Mouse (Mus musculus) megakaryocyte progenitor cell, adult 5-6 weeks (primary cell): ENCODE results near the gene Wdr4. TPM values are rescaled to one million over a fixed set of nuclear protein-coding genes. Genes with fewer than 3 reads are reported as not detected.
A peak's percentile ranks its signal among the peaks of the same experiment; 100 is the strongest.
"Not testable (repeated sequence)": the region's sequence is repeated elsewhere in the genome, so short reads cannot be mapped to it uniquely, and the experiment has no call there.

ENCODE experiments used
- ATAC-seq: replicated peaks from 2 replicates; pipeline ENCODE4 v1.8.0; 2016; ENCODE audit warnings: mild to moderate bottlenecking, moderate TSS enrichment, inconsistent platforms; ENCODE audit not compliant: poor library complexity
- total RNA-seq, 2 experiments: library from RNA; stranded (forward) in 1 of 2; stranded (reverse) in 1 of 2; fragments of 157-497, 149-512 nt in 1 of 2; fragments of 200-1000 nt in 1 of 2; gene quantifications; 2 replicates each; pipeline versions ENCODE4 v1.2.3 to v1.2.4; 2015 to 2017

Gene Wdr4
- 8.8 and 9.3 TPM in 2 replicates for total RNA-seq (2015)
- total RNA-seq (2017) = 20.5 and 21.9 TPM in 2 replicates

DNA sequence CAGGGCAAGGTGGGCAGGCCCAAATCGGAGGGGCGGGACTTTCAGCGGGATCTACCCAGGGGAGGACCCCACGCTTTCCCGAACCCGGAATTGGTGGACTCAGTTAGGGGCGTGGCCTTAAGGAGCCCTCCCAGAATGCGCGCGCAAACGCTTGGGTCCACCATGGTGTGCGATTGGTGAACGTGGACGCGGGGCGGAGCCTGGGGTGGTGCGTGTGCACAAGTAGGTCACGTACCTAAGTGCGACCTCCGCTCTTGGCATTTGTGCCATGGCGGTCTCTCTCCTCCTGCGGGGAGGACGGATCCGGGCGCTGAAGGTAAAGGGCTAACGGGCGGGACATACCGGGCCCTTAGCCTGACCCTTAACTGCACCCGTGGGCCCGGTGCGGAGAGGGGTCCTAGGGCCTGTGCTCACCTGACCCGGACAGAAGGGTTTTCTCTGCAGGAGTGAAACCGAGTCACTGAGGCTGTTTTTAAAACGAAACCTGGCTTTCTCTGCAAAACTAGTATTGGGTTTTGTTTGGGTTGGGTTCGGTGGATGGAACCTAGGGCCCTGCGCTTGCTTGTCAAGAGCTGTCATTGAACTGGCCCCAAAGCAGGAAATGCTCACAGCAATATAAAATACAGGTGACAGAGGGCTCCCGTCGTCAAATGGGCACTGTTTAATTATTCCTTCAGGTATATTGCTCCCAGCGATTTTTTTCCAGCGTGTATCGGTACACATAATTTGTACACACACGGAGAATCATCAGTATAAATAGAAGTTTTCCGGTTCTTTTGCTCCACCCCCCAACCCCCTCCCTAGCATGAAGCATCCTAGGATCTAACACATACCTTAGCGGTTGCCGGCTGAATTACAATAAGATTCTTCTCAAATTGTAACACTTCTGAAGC lies at the start of gene Wdr4, which contains the start of gene Ndufv3:
TSS of gene Wdr4 (minus strand) at position 35 of the 893 bp plus-strand sequence.
TSS of gene Ndufv3 (plus strand) at position 170 of the 893 bp plus-strand sequence.
- ATAC-seq = peak; percentile 97

DNA sequence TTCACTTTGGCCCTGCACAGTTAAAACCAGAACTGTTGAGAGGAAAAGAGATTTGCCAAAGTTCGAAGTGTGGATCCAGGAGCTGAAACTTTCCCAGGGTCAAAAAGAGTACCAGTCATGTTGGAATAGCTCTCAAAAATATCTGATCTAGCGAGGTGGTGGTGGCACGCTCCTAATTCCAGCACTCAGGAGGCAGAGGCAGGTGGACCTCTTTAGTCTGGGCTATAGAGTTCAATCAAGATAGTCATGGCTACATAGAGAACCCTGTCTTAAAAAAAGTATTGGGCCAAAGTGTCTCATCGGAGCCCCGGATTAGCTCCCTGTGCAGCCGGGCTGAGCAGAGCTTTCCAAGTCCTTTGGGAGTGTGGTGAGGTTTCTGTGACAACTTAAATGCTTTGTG lies 46.5 kb upstream of the Wdr4 start:
- ATAC-seq = no peak

DNA sequence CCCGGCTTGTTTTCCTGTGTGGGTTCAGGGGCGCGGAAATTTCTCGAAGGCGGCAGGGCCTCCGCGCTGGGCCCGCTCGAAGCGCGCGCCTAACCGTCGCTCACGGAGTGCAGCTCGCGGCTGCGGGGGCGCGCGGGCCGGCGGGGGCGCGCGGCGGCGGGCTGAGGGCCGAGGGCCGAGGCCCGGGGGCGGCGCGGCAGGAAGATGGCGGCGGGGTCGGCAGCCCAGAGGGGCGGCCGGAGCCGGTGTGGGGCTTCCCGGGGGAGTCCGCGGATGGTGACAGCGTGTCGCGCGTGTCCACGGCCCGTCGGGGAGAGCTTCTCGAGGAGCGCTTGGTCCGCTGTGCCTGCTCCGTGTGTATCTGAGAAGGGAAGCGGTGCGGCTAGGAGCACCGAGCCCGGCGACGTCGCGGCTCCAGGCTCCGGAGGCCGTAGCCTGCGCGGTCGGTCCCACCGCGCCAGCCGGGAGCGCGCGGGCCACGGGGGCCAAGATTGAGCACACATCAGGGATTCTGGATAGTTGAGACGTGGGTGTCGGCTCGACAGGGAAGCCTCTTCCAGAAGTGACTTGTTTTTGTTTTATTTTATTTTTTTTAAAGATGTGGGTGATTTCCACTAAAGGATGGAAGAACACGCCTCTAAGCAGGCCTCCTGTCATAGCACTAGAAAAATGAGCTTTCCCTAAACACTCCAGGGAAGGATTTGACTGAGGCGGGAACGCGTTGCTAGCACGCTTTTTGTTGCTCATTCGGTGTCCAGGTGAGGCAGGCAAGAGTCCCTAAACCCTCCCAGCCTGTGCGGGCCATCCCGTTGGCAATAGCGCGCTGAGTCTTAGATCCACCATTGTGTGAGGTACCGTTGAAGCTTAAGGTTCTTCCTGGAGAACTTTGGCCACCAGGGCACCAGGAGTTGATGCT lies 45.6 kb upstream of the Wdr4 start:
- no peak for ATAC-seq

DNA sequence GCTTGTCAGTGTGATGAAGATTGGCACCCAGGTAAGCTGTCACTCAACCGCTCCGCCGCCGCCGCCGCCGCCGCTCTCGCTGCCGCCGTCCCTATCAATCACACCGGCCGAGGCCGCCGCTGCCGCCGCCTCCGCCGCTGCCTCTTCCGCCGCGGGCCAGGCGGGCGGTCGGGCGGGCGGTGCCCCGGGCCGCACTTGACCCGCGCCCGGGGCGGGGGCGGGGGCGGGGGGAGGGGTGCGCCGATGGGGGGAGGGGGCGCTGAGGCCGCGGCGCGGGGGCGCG lies 45.0 kb upstream of the Wdr4 start:
- ATAC-seq = no peak

DNA sequence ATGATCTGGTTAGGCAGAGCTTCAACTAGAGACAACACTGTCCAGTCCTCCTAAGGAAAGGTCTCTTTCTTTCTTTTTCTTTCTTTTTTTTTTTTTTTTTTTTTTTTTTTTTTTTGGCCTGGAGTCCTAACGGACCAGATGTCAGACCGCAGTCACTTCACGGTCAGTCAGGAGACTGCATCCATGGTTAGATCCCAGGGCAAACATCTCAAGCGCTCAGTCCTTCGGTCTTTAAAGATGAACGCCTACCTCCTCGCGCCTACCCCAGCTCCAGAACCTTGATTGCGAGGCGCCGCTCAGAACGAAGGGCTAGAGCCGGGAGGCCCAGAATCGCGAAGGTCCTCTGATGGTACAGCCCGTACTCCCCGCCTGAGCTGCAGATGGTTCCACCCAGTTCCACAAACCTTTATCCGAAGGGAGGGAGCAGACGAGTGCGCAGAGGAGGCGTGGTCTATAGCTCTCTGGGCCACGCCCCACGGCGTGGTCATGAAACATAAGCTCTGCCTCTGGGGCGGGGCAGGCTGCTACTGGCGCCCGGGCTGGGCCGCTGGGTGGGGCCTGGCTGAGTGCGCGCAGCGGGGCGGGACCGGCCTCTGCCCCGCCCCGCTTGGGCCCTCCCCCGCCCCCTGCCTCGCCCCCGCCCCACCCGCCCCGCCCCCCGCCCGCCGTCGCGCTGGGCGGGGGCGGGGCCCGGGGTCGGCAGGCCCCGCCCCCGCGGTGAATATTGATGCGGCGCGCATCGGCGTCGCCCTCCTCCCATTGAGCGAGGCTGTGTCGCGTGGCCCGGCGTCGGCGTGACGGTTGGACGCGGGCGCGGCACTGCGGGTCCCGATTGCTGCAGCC lies 44.5 kb upstream of the Wdr4 start, which contains the start of gene Pknox1:
TSS of gene Pknox1 (plus strand) at position 720 of the 843 bp plus-strand sequence.
- ATAC-seq = peak; percentile 91

DNA sequence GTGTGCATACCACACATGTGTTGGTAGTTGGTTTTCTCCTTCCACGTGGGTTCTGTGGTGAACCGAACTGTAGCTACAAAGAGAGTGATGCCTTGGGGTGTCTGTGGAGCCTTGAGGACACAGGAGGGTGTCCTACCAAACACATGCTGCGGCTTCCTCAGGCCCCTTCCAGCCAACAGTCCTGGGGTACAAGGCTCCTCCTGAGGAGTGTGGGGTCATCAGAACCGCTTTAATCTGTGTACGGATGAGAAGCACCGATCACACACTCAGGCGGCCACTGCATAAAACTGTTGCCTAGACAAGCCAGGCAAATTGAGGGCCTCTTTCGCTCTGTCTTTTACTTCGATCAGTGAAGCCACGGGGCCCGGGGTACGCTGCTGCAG lies 43.8 kb upstream of the Wdr4 start:
- ATAC-seq = no peak

DNA sequence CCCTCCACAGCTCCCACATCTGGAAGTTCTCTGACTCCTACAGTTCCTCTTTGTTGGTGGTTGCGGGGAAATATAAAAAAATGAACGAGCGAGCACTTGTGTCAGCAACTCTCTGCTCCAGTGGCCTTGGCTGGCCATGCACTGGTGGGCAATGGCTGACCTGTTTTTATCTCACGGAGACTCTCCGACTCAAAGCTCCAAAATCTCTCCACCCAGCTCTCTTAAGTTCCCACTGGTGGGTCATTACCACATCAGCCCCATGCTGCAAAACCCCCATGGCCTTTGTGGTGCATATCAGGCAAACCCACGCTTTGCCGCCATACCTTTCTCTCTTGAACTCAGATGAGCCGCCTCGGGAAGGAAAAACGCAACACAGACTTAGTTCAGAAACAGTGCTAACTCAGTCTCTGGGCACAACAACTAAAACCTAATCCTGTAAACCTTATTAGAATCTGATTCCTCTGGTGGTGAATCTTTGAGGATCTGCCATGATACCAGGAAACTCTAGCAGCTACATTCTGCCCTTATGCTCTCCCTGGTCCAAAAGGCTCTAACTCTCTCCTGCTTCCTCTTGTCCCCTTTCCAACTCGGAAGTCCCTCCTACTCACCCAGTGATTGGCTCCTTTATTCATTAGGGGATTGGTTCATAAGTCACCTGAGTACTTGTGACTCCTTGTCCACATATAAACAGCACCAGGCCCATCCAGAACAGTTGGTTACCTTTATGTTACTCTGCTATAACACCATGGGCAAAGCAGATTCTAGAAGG lies 39.4 kb upstream of the Wdr4 start:
- ATAC-seq = peak; percentile 37; the same call in 1 of the 2 replicates

DNA sequence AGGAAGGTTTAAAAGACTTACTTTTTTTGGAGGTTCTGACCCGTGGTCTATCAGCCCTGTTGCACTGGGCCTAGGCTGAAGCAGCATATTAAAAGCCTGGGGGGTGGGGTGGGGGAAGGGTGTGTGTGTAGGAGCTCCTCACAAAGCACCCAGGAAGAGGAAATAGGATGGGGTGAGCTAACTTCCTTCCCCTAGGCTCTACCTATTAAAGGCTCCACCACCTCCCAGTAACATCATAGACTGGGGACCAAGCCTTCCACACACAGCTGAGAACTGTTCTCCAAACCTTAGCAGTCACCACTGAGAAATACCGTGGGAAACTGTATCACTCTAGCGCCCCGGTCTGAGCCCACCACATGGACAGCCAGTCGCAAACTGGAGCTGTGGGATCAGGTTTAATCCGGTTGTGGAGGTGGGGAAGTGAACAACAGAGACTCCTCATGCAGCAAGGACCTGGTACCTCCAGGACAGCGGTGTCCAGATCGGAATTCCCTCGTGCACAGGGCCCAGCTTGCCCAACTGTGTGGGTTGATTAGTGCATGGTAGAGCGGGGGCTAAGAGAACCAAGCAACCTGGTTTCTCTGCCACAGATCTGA lies 38.3 kb upstream of the Wdr4 start:
- no peak for ATAC-seq

DNA sequence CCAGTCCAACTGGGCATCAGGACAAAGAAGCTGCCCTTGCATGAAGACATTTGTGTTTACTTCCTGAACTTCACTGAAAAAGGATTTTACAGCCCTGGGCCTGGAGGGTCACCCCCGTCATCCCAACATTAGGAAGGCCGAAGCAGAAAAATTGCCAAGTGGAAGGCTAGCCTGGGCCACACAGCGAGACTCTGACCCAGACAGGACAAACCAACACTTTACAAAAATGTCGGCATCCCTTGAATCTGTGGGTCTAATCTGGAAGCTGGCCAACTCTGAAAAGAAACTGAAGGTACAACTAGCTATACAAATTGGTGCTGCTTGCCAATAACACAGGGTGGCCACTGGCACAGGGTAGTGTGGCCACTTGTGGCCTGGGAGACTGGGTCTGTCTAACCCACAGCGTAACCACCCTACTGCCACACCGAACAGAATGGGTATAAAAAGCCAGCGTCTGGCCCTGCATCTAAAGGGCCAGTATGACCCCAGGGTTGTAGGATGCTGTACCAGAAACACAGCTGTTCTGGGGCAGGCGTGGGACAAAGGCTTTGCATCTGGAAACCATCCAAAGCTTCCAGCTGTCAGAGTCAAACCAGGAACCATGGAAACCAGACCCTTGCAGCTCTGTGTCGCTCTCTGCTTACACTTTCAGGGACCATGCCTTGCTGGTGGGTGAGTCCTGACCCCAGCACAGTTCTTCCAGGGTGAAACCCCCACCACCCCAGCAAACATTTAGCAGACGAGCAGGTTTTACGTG lies 37.5 kb upstream of the Wdr4 start:
- no peak for ATAC-seq

DNA sequence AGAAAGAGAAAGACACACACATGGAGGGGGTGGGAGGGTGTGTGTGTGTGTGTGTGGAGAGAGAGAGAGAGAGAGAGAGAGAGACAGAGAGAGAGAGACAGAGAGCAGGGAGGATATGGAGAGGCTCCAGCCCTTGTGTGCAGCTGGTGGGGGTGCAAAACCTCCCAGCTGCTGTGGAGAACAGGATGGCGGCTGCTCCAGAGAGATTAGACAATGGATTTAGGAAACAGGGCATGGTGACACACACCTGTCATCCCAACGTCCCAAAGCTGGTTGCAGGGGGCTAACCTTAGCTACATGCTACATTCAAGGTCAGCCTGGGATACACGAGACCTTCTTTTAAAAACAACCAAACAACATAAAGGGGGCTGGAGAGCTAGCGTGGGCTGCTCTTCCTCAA lies 36.5 kb upstream of the Wdr4 start:
- no peak for ATAC-seq

DNA sequence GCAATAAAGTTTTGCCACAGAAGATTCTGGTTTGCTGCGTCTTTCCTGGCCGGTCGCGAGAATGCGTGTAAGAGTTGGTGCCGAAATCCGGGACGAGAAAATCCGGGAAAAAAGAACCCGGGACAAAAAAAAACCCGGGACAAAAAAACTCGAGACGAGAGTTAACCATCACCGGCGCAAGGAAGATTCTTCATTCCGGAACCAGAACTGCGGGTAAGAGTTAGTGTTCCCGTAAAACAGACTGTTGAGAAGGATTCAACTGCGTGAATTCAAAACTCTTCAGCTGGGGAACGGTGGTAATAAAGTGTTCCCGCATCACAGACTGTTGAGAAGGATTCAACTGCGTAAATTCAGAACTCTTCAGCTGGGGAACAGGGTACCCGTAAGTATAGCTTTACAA lies 32.8 kb upstream of the Wdr4 start:
- not testable (repeated sequence) for ATAC-seq

DNA sequence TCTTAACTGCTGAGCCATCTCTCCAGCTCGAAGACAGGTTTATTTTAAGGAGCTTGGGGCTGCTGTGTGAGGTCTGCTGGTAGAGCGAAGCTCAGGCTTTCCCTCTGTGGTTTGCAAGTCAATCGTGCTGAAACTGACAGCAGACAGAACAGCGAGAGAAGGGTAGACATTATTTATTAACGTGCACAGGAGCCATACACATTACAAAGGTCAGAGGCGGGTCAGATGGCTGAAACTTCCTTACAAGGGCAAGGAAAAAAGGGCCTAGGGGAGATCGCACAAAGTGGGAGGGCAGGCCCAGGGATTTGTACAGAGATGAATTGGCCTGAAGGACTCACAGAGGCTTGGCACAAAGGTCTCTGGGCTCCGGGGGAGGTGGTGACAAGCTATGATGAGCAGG lies 29.6 kb upstream of the Wdr4 start:
- ATAC-seq = no peak

DNA sequence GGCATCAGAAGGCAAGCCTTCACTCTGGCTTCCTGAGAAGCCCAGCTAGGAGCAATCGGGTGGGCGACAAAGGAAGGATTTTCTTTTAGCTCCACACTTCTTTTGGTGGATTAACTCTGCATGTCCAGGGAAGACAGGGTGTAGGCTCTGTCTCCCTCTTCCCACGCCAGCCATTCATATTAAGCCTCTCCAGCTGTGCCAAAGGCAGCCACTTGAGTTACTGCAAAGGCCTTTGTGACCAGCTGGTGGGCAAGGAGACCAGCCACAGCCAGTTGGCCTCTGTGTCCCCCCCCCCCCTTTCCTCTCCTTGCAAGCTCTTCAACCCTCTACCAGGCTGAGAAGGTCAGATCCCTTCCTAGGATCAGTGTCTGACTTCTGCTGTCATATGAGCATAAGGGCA lies 28.2 kb upstream of the Wdr4 start:
- ATAC-seq = no peak

DNA sequence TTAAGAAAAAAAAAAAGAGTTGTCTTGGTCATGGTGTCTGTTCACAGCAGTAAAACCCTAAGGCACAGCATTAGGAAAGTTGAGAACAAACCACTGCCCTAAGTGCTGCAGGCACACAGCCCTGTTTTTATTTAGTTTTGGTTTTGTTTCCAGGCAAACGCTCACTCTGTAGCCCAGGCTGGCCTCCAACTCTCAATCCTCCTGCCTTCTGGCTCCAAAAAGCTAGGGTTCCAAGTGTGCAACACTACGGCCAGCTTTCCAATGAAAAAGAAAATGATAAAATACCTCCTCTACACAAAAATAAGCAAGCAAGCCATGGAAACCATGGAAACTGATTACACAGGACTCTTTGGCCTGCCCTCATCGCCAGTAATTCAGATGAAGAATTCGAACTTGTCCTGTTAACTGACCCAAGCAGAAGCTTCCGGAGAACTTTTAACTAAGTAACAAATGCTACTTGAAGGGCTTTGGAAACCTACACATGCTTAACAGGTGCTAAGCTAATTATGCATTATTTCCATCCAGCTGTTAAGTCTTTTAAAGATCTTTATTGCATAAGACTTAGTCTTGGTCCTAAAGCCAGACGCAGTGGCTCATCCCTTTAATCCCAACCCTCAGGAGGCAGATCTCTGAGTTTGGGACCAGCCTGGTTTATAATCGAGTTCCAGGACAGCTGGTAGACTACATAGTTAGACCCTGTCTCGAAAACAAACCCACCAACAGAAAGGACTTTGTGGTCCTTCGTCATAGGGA lies 26.8 kb upstream of the Wdr4 start:
- no peak for ATAC-seq

DNA sequence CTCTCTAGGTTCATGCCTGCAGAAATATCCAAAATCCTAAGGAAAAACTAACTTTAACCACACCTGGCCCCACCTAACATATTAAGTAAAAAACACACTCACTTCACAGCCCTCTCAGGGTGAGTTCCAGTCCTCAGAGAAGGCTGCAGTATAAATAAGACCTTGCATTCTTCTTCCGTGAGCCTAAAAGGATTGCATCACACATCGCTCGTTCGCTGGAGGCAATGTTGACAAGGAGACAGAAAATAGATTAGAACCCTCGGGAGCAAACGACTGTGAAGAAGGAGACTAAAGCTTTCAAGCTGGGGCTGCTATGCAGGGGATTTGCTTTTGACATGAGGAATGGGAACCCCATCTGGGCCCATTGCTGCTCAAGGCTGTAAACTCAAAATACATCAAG lies 23.8 kb upstream of the Wdr4 start:
- ATAC-seq = no peak

DNA sequence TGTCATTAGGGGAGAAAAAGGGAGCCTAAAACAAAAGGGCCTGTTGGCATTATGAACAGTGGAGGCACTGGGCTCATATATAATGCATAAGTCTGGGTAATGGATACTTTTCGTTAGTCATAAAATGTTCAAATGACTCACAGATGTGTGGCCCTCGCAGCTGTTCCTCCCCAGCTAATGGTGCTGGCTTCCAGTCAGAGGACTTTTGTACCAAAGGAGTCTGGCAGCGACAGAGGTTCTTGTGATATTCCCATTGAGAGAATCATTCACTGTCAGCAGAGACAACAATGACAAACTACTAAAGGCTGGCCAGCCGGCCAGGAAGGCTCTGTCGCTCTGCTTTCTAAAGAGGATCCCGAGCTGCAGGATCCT lies 21.7 kb upstream of the Wdr4 start:
- no peak for ATAC-seq

DNA sequence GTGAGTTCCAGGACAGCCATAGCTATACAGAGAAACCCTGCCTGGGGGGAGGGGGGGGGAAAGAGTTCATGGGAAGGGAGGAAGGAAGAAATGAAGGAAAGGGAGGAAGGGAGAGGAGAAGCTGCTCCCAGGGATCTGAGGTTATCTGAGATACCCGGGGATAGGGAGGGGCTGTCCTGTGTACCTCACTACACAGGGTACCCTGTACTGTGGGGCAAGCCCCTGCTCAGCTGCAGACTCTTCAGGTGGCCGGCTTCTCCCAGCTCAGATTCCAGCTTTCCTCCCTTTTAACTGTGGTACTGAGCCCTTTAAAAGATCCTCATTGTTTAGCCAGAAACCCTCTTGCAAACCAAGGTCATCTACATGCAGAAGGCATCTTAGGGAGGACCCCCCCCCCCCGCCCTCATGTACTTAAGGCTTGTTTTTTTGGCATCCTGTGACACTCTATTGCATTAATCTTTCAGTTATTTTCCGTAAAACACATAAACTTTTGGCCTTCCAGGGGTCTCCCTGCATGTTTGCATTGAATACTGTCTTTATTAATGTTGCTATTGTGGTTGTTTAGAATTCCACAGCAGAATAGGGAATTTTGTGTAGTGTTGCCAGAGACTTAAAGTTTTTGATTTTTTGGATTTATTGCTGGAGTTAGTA lies 21.2 kb upstream of the Wdr4 start:
- no peak for ATAC-seq

DNA sequence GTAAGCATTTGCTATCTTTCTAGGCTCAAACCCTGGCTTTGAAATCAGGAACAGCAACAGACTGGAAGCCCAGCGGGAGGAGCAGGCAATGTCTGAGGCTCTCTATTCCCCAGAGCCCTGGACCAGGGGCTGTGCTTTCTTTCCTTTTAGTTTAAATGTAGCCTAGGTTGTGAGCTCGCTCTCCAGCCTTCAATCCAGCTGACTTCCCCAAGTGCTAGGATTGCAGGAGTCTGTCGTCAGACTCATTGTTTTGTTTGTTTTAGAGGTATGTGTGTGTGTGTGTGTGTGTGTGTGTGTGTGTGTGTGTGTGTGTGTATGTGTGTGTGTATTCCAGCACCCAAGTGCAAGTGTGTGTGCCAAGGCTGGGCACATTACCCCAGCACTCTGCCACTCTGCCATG lies 20.3 kb upstream of the Wdr4 start:
- ATAC-seq = no peak
